Mouse (Mus musculus) limb, embryonic 13.5 days (tissue): ENCODE results near the gene Fgd5. TPM values are rescaled to one million over a fixed set of nuclear protein-coding genes. Genes with fewer than 3 reads are reported as not detected.
A peak's percentile ranks its signal among the peaks of the same experiment; 100 is the strongest.
"Not testable (repeated sequence)": the region's sequence is repeated elsewhere in the genome, so short reads cannot be mapped to it uniquely, and the experiment has no call there.

Experiments used
- ATAC-seq: fragments of 200-750 bp; cut with Nextera tagmentation; 2 replicates; pipeline ENCODE4 v1.8.0; 2017; ENCODE audit warnings: low read depth, moderate number of reproducible peaks, moderate TSS enrichment; ENCODE audit not compliant: low FRiP score
- H3K27ac ChIP-seq: fragments of 300-500 bp; sonication (generic); 2 replicates; pipeline ENCODE4 v1.5.1; 2015; ENCODE audit warnings: inconsistent platforms, mild to moderate bottlenecking, moderate library complexity
- H3K27me3 ChIP-seq: fragments of 300-500 bp; sonication (generic); 2 replicates; pipeline ENCODE4 v1.6.1; 2015; ENCODE audit warnings: mild to moderate bottlenecking, inconsistent platforms
- H3K36me3 ChIP-seq: fragments of 300-500 bp; sonication (generic); 2 replicates; pipeline ENCODE4 v1.6.1; 2015; ENCODE audit warnings: inconsistent platforms, mild to moderate bottlenecking, moderate library complexity
- H3K4me1 ChIP-seq: fragments of 300-500 bp; sonication (generic); 2 replicates; pipeline ENCODE4 v1.6.1; 2015; ENCODE audit warnings: inconsistent platforms
- H3K4me2 ChIP-seq: fragments of 300-500 bp; sonication (generic); replicated peaks from 2 replicates; pipeline ENCODE4 v1.6.1; 2015; ENCODE audit warnings: inconsistent platforms, mild to moderate bottlenecking, moderate library complexity
- H3K4me3 ChIP-seq: fragments of 300-500 bp; sonication (generic); 2 replicates; pipeline ENCODE4 v1.5.1; 2015; ENCODE audit warnings: moderate library complexity, mild to moderate bottlenecking, inconsistent platforms
- H3K9ac ChIP-seq: fragments of 300-500 bp; sonication (generic); 2 replicates; pipeline ENCODE4 v1.6.1; 2015; ENCODE audit warnings: mild to moderate bottlenecking, inconsistent platforms
- H3K9me3 ChIP-seq: fragments of 300-500 bp; sonication (generic); 2 replicates; pipeline ENCODE4 v1.6.1; 2016; ENCODE audit warnings: inconsistent platforms
- WGBS: fragments of 180-500 bp; shearing (Covaris S2); methylation state at CpG from one replicate; pipeline ENCODE4 v1.1.7; 2015; 5-methylcytosine and 5-hydroxymethylcytosine counted together
- polyA plus RNA-seq: library from polyadenylated mRNA; unstranded; fragments of >200 nt; fragmentation: Nextera tagmentation; extraction: Ambion mirVana; gene quantifications from 2 replicates; pipeline ENCODE4 v1.2.1, GENCODE M21; 2015

Fgd5 gene
- polyA plus RNA-seq: 7.0 TPM in 2 replicates

DNA sequence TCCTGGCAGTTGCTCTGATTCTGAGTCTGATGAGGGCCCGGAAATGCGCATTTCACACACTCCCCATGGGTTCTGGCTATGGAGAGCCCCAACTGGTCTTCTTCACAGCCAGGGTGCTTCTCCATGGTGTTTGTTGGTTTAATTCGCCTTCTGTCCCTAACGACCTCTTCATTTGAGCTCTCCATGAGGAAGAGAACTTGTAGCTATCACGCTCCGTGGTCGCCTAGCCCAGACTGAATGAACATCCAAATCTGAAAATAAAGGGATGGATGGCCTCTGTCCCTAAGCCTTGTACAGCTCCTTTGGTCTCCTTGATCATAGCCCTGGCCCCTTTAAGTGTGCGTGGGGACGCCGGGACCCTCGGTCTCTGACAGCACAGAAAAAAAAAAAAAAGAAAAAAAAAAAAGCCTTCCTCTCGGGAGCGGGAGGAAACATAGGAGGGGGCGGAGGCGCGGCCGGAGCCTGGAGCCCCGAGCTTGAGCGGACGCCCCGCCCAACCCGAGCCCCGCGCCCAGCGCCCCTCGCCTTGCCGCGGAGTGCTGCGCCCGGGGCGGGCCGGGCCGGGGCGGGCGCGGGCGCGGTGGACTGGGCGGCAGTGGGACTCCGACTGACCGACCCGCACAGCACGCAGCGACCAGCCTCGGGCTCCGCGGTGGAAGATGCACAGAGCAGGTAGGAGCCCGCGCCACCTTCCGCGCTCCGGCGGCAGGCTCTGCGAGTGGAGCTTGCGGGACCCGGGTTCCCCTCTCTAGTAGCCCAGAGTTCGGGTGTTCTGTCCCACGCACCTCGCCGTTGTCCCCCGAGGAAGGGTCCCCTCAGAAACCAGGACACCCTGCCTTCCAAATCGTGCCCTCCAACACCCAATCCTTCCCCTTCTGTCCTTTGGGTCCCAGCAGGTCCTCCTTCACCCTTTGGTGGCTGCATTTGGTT, at the start of gene Fgd5:
Fgd5 (plus strand) TSS at position 508 of the 930 bp plus-strand sequence.
- WGBS: under 1% methylated on average over 60 of the region's 62 CpGs
- peaks cover 49% of the 10 kb centered on the region for H3K27me3 ChIP-seq
- H3K4me3 ChIP-seq: peak within 1 kb of the TSS; percentile 60
- H3K36me3 ChIP-seq: no peaks in the 10 kb centered on the region
- peak within 1 kb of the TSS; percentile 89 for H3K4me2 ChIP-seq
- H3K4me1 ChIP-seq: peaks cover 7% of the 10 kb centered on the region; the same call in 1 of the 2 replicates
- peak; percentile 72 for ATAC-seq
- peak within 1 kb of the TSS; percentile 76 for H3K9ac ChIP-seq
- no peak within 1 kb of the TSS for H3K27ac ChIP-seq
- no peaks in the 10 kb centered on the region for H3K9me3 ChIP-seq

DNA sequence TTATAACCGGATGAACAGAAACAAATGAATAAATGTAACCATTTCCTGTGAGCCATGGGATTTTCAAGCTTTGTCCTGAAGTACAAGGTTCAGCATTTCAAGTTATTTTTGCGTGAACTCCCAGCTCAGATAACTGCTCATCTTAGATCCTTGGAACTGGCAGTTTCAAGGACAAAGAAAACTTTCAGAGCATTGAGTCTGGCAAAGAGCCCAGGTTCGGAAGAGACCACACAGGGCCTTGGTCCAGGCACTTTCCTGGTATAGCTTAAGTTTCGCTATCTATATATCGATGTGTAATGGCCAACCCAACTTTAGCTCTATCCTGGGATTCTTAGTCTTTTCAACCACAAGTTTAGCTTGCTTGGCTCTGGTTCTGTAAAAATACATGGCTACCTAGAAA, 47.4 kb upstream of the Fgd5 start:
- WGBS: 78% methylated on average over 5 of the region's 5 CpGs
- H3K4me1 ChIP-seq: 0 out of 2 replicates have a peak, but pooled peaks cover 13% of the 10 kb centered on the region
- no peaks in the 10 kb centered on the region for H3K9me3 ChIP-seq
- H3K4me2 ChIP-seq: no peak overlapping the region
- no peak for ATAC-seq
- no peak overlapping the region for H3K4me3 ChIP-seq
- no peaks in the 10 kb centered on the region for H3K27me3 ChIP-seq
- H3K36me3 ChIP-seq: no peaks in the 10 kb centered on the region
- no peak overlapping the region for H3K27ac ChIP-seq
- no peak overlapping the region for H3K9ac ChIP-seq

DNA sequence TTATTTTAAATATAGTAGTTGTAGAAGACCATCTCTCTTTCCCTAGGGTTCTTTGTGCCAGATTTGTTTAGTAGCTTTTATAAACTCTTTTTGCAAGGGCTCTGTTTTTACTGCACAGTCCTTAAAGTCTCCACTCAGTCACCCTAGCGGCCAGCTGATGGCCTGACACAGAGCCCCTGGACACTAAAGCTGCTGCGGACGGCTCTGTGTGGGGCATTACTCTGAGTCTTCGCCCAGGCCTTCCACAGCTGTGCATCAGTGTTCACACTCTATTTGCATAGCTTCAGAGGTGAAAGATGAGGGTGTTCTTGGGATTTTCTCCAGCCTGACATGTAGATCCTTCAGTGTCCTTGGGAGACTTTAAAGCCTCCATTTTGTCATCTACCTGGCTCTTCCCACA, 40.2 kb upstream of the Fgd5 start:
- no peaks in the 10 kb centered on the region for H3K36me3 ChIP-seq
- 0 out of 2 replicates have a peak, but pooled peaks cover 5% of the 10 kb centered on the region for H3K4me1 ChIP-seq
- WGBS: 47% methylated on average over 4 of the region's 4 CpGs
- no peak overlapping the region for H3K27ac ChIP-seq
- no peak overlapping the region for H3K4me2 ChIP-seq
- H3K9me3 ChIP-seq: no peaks in the 10 kb centered on the region
- H3K9ac ChIP-seq: no peak overlapping the region
- no peaks in the 10 kb centered on the region for H3K27me3 ChIP-seq
- no peak for ATAC-seq
- H3K4me3 ChIP-seq: no peak overlapping the region

DNA sequence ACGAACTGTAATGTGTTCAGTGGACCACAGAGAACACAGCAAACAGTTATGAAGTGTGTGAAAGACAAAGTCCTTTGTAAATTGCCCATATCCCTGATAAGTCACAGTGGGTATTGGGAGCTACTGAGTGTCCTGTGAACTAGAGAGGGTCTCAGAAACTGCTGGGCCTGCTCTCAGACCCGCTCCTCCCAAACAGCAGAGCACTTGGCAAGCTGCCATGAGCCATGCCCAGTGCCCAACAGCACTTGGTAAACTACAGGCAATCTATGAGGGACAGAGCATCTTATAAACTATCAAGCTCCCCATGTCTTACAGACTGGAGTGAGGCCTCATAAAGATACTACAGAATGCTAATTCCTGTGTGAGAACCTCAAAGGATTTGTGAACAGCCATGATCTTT, 30.3 kb upstream of the Fgd5 start:
- Histone ChIP-seq H3K36me3 (no peaks in the 10 kb centered on the region), H3K9me3 (no peaks in the 10 kb centered on the region), H3K27ac (no peak overlapping the region), H3K4me2 (no peak overlapping the region), H3K4me3 (no peak overlapping the region), H3K27me3 (no peaks in the 10 kb centered on the region), H3K4me1 (no peaks in the 10 kb centered on the region), H3K9ac (no peak overlapping the region)
- ATAC-seq: no peak
- 63% methylated on average over 2 of the region's 2 CpGs for WGBS

DNA sequence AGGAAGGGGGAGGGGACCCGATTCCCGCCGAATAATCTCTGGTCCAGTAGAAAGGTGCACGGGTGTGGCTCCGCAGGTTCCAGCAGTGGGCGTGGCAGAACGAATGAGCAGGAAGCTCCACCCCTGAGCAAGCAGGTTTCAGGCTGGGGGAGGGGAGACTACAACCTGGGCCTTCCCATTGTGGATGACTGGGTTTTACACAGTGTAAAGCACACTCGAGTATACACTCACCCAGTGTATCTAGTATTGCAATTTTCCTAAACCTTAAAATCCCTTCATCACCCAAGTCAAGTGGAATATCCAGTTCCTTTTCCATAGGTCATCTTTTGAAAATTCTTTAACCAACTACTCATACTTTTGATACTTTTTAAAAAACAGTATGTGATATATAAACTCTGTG, 20.7 kb upstream of the Fgd5 start:
- H3K9me3 ChIP-seq, H3K27me3 ChIP-seq, H3K36me3 ChIP-seq, H3K9ac ChIP-seq, H3K27ac ChIP-seq, H3K4me2 ChIP-seq, ATAC-seq, H3K4me1 ChIP-seq, H3K4me3 ChIP-seq: not testable (repeated sequence)
- WGBS: 9% methylated on average over 2 of the region's 8 CpGs

DNA sequence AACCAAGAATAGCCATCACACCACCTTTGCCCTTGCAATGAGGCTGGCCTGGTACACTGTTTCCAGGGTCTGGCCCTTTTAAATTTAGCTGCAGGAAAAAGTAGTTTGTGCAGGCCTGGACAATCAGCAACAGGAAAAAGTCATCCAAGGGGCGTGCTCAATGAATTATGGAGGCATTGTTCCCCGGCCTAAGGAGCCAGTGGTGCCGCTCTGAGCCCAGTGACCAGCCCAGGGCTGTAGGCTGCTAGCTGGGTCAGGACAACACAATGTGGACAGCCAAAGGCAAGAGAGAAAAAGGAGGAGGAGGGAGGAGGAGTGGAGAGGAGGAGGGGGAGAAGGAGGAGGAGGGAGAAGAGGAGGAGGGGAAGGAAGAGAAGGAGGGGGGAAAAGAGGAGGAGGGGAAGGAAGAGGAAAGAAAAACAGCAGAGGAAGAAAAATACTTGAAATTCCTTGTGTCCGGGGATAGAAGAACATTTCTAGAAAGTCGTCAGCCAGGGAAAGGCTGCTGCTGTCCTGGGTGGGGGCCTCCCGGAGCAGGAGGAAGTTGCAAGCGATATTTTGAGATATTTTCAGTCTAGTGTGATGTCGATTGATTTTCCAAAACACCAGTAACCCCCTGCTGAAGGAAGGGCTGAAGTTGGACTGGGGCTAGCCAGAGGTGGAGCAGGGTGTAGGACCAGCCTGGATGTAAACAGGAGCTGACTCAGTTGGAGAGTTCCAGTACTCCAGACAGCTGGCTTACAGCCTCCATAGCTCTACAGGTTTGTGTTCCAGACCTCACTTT, 18.5 kb upstream of the Fgd5 start:
- 43% methylated on average over 8 of the region's 8 CpGs for WGBS
- H3K27me3 ChIP-seq: 0 out of 2 replicates have a peak, but pooled peaks cover 6% of the 10 kb centered on the region
- H3K36me3 ChIP-seq: no peaks in the 10 kb centered on the region
- peak overlapping the region; percentile 22 for H3K27ac ChIP-seq
- no peaks in the 10 kb centered on the region for H3K9me3 ChIP-seq
- ATAC-seq: no peak
- H3K4me1 ChIP-seq: 0 out of 2 replicates have a peak, but pooled peaks cover 3% of the 10 kb centered on the region
- no peak overlapping the region for H3K4me3 ChIP-seq
- 0 out of 2 replicates have a peak overlapping the region, but pooled peaks have one; percentile 11 for H3K4me2 ChIP-seq
- H3K9ac ChIP-seq: no peak overlapping the region

DNA sequence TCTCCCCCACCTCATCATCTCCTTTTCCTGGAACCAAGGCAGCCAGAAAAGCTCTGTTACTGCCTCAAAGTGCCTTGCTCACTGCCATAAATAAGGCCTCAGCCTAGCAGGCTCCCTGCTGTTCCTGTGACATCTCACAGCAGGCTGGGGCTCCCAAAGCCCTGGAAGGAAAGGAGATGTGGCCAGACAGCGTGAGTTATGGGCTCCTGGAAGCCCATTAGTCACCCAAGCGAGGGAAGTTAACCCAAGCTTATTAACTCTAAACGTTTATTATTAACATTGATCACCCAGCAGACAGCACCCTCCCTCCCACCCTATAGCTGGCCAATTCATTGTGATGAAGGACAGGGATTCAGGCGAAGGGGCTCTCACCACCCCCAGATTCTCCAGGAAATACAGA, 15.2 kb upstream of the Fgd5 start:
- no peak overlapping the region for H3K9ac ChIP-seq
- ATAC-seq: no peak
- H3K27me3 ChIP-seq: no peaks in the 10 kb centered on the region
- no peaks in the 10 kb centered on the region for H3K9me3 ChIP-seq
- no peak overlapping the region for H3K4me2 ChIP-seq
- 10% methylated on average over 4 of the region's 4 CpGs for WGBS
- H3K36me3 ChIP-seq: no peaks in the 10 kb centered on the region
- H3K4me3 ChIP-seq: no peak overlapping the region
- no peak overlapping the region for H3K27ac ChIP-seq
- H3K4me1 ChIP-seq: 0 out of 2 replicates have a peak, but pooled peaks cover 3% of the 10 kb centered on the region

DNA sequence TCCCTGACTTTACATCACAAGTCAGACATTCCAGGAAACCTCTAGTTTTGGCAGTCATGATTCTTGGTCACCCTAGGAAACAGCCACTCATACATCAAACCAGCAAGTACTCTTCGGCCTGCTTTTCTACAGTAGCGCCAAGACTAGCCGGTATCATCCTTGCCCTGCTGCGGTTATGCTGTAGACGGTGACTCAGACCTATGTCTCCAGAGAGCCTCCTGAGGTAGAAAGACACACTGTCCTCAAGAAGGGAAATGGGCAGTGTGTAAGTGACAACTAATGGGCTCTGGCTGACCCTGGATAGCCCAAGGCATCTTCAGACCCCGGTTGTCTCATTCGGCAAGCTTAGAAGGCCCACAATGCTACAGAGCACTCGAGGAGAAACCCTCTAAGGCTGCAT, 13.6 kb upstream of the Fgd5 start:
- Histone ChIP-seq H3K27ac (no peak overlapping the region), H3K36me3 (no peaks in the 10 kb centered on the region), H3K9me3 (no peaks in the 10 kb centered on the region), H3K4me1 (0 out of 2 replicates have a peak, but pooled peaks cover under 1% of the 10 kb centered on the region), H3K9ac (no peak overlapping the region), H3K4me3 (no peak overlapping the region), H3K27me3 (no peaks in the 10 kb centered on the region), H3K4me2 (no peak overlapping the region)
- ATAC-seq: no peak
- WGBS: 82% methylated on average over 8 of the region's 8 CpGs

DNA sequence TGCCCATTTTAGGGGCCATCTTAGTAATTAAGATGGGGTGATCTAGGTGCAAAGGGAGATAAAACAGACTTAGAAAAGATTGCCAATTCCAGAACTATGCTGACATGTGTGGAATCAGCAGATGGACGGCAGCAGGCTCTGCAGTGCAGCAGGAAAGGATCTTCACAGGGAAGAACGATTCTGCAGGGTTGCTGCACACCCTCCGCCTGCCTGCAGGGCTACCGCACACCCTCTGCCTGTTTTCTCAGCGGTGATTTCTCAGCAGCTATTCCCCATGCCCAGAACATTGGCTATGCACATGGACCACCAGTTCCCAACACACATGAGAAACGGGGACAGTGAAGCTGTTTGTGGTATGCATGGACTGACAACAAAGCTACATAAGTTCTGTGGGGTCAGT, 12.7 kb upstream of the Fgd5 start:
- WGBS: 41% methylated on average over 6 of the region's 6 CpGs
- no peak for ATAC-seq

DNA sequence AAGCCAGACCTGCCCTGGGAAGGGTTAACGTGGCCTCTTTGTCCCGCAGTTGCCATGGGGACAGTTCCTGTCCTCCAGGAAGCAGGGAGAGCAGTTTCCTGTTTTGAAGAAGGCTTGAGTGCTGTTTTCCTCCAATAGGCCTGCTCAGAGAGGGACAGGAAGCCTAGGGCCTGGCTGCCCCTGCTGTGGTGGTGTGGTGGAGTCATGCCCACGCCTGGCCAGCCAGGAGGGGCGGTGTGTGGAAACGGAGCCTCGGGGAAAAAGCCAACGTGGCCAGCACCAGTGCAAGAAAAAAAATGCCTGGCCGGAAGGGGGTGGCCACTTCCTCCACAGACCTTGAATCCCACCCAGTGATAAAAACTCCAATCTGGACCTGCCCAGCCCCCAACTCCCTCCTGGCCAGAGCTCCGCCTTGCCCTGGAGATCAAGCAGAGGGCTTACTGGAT, 6.5 kb upstream of the Fgd5 start:
- H3K9me3 ChIP-seq: no peaks in the 10 kb centered on the region
- H3K36me3 ChIP-seq: no peaks in the 10 kb centered on the region
- no peak overlapping the region for H3K4me3 ChIP-seq
- H3K4me2 ChIP-seq: no peak overlapping the region
- H3K27me3 ChIP-seq: peaks cover 5% of the 10 kb centered on the region
- ATAC-seq: no peak; the same call in 1 of the 2 replicates
- no peak overlapping the region for H3K9ac ChIP-seq
- WGBS: 34% methylated on average over 9 of the region's 9 CpGs
- no peak overlapping the region; the same call in 1 of the 2 replicates for H3K27ac ChIP-seq
- H3K4me1 ChIP-seq: peaks cover 12% of the 10 kb centered on the region; the same call in 1 of the 2 replicates

More for the DNA sequence above, 12.7 kb upstream of the Fgd5 start:
- H3K27ac ChIP-seq: no peak overlapping the region
- no peak overlapping the region for H3K9ac ChIP-seq
- no peaks in the 10 kb centered on the region for H3K9me3 ChIP-seq
- H3K4me2 ChIP-seq: no peak overlapping the region
- H3K36me3 ChIP-seq: no peaks in the 10 kb centered on the region
- H3K27me3 ChIP-seq: no peaks in the 10 kb centered on the region
- no peaks in the 10 kb centered on the region for H3K4me1 ChIP-seq
- no peak overlapping the region for H3K4me3 ChIP-seq

DNA sequence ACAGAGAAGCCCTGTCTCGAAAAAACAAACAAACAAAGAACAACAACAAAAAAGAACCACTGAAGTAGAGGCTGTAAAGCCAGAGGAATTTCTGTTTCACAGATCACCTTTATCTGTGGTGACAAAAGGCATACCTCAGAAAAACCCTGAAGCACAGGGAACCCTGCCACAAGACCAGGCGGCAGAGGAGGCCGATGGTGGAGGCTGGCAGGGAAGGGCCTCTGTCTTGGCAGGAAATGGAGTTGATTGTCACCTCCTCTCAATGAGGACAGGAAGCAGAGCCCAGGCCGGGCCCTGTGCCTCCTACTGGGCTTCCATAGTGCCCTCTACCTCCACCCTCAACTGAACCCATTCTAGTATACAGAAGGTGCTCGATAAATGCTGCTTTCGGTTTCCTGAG, 4.7 kb upstream of the Fgd5 start:
- H3K9ac ChIP-seq: no peak overlapping the region
- H3K4me3 ChIP-seq: no peak overlapping the region
- WGBS: 74% methylated on average over 6 of the region's 6 CpGs
- no peak overlapping the region for H3K4me2 ChIP-seq
- H3K27ac ChIP-seq: no peak overlapping the region
- peaks cover 13% of the 10 kb centered on the region; the same call in 1 of the 2 replicates for H3K4me1 ChIP-seq
- H3K9me3 ChIP-seq: no peaks in the 10 kb centered on the region
- ATAC-seq: no peak
- H3K27me3 ChIP-seq: peaks cover 17% of the 10 kb centered on the region
- H3K36me3 ChIP-seq: no peaks in the 10 kb centered on the region
